Mouse (Mus musculus) Patski (cell line): Measurements from ENCODE around the gene Trim26. TPM values are rescaled to one million over a fixed set of nuclear protein-coding genes. Genes with fewer than 3 reads are reported as not detected.
A peak's percentile ranks its signal among the peaks of the same experiment; 100 is the strongest.
"Not testable (repeated sequence)": the region's sequence is repeated elsewhere in the genome, so short reads cannot be mapped to it uniquely, and the experiment has no call there.

ENCODE experiments used
- ATAC-seq: fragments of 100-300 bp; one replicate; pipeline ENCODE4 v1.8.0; 2021
- CTCF ChIA-PET: fragments of 350-600 bp; sonication (Branson Sonifier 250); formaldehyde crosslinking; loops from one replicate; lab custom pipeline; 2022; ENCODE audit warnings: inconsistent platforms; lab: Charles Lee
- POLR2A ChIA-PET: fragments of 350-600 bp; sonication (Branson Sonifier 250); formaldehyde crosslinking; loops from one replicate; lab custom pipeline; 2022; ENCODE audit warnings: antibody characterized with exemption, inconsistent platforms; lab: Charles Lee
- DNase-seq: peaks from one replicate; pipeline ENCODE4 v3.0.0-alpha.2; 2011; ENCODE audit warnings: low read depth, low spot score
- H3K27me3 ChIP-seq: fragments of 371-371 bp; one replicate; pipeline ENCODE4 v1.5.1; 2021
- CTCF ChIP-seq: fragments of 100-300 bp; IDR thresholded peaks from one replicate; pipeline ENCODE4 v1.5.1; 2021
- in situ Hi-C: fragments of 300-500 bp; cut with MboI; formaldehyde crosslinking; loops from 3 replicates; pipeline ENCODE4 v1.11.1; 2018; ENCODE audit warnings: low pct_unique_long_range_greater_than_20kb, mixed read lengths
- polyA plus RNA-seq: library from polyadenylated mRNA; unstranded; gene quantifications from one replicate; pipeline ENCODE4 v1.2.3, GENCODE M21; 2021

Gene Trim26
- 38.9 TPM for polyA plus RNA-seq

GRCm38 (mm10) chr17:36836874-36837647, at the start of gene Trim26:
Trim26 (plus strand) TSS chr17:36837134.
- no peak for TF ChIP-seq CTCF
- in situ Hi-C loops, result no loop called here
- peaks cover 2% of the 10 kb centered on the region for H3K27me3 ChIP-seq
- ATAC-seq (peak; percentile 99), DNase-seq (peak; percentile 95)
- CTCF ChIA-PET, result interaction anchor here (0.6 to 4.5 kb wide), 5 partner anchors 10 to 59 kb away, joined by 3 to 26 read pairs (median 3); no protein-coding TSS in a partner anchor
- POLR2A ChIA-PET, result interaction anchor here (0.6 to 1.0 kb wide), 2 partner anchors 14 to 43 kb away, joined by 3 read pairs; no protein-coding TSS in a partner anchor

DNA sequence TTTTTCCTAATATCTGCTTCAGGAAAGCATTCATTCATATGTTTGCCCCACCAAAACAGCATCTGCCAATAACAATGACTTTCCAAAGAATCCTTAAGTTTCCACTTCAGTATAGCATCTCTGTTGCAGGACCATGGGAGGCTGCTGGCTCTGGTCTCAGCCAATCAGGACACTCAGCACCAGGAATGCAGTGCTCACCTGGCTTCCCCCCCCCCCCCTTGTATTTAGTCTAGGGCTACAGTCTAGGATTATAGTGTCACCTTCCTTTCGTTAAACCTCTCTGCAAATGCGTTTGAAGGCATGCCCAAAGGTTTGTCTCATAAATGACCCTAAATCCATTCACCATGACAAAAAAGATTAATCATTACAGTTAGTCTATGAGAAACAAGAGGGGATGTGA, 48.6 kb upstream of the Trim26 start:
- no peak for TF ChIP-seq CTCF
- POLR2A ChIA-PET, result no interaction called here
- ATAC-seq, result no peak
- CTCF ChIA-PET, result interaction anchor here (1.1 to 3.8 kb wide), 8 partner anchors 8 to 431 kb away, joined by 3 to 35 read pairs (median 4); partner anchors contain the start of gene H2-M10.5
- in situ Hi-C loops, result no loop called here
- H3K27me3 ChIP-seq, result peaks cover 4% of the 10 kb centered on the region
- DNase-seq, result no peak

DNA sequence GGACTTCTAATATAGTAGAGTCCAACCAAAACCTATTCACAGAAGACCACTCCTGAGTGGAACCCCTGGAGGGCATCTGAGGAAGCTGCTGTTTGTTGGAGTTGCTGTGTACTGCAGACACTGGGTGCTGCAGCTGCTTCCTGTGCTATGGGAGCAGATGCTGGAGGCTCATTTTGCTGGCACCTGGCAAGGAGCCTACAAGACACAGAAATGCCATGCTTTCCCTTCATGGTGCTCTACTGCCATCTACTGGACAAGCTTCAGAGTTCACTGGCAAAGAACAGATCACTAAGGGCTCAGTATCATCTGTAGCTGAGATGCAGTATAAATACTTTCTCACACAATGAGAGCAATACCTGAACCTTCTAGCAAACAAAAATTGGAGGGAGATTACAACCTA, 48.1 kb upstream of the Trim26 start:
- H3K27me3 ChIP-seq, POLR2A ChIA-PET, in situ Hi-C loops: not testable (repeated sequence)
- TF ChIP-seq CTCF, result peak; percentile 74
- peak; percentile 66 for ATAC-seq
- DNase-seq, result peak; percentile 77
- CTCF ChIA-PET, result interaction anchor here (1.1 to 3.8 kb wide), 6 partner anchors 12 to 432 kb away, joined by 3 to 35 read pairs (median 4); no protein-coding TSS in a partner anchor

DNA sequence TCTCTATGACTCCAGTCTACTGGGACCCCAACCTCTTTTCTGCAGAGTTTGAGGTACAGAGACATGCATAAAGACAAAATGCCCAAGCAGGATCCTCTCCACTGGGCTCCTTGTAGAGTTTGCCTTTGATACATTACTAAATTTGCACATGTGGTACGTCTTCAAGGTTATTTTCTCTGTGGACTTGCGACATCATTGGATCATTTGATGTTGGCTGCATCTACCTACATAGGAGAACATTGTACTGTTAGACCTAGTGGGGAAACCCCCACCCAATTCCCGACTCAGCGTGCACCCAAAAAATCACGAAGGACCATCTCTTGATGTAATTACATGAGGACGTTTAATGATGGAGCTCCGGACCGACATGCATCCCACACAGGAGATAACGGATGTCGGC, 37.4 kb upstream of the Trim26 start:
- in situ Hi-C loops, result no loop called here
- POLR2A ChIA-PET, result no interaction called here
- peaks cover 19% of the 10 kb centered on the region for H3K27me3 ChIP-seq
- DNase-seq (no peak), ATAC-seq (no peak)
- CTCF ChIA-PET, result interaction anchor here (1.5 kb wide), 1 partner anchor 13 kb away, joined by 7 read pairs; no protein-coding TSS in a partner anchor
- no peak for TF ChIP-seq CTCF

GRCm38 (mm10) chr17:36799921-36800462, 36.9 kb upstream of the Trim26 start:
- peaks cover 19% of the 10 kb centered on the region for H3K27me3 ChIP-seq
- DNase-seq, POLR2A ChIA-PET, in situ Hi-C loops, ATAC-seq, CTCF ChIA-PET: not testable (repeated sequence)

- CTCF ChIA-PET, result interaction anchor here (1.5 to 1.6 kb wide), 2 partner anchors 26 to 236 kb away, joined by 3 to 6 read pairs; no protein-coding TSS in a partner anchor
- no peak for ATAC-seq
- POLR2A ChIA-PET, result no interaction called here
- no peak for TF ChIP-seq CTCF
- H3K27me3 ChIP-seq, result peaks cover under 1% of the 10 kb centered on the region
- in situ Hi-C loops, result loop anchor here (10.0 kb wide), 2 partner anchors 77 to 347 kb away; partner anchors contain the start of gene H2-M10.4
- DNase-seq, result no peak
These were observed 25.1 kb upstream of the Trim26 start, which contains the start of gene H2-M10.6 for GRCm38 (mm10) chr17:36811871-36812270. H2-M10.6 (plus strand) TSS chr17:36812171.

GRCm38 (mm10) chr17:36824005-36824404, 12.9 kb upstream of the Trim26 start:
- peaks cover 13% of the 10 kb centered on the region for H3K27me3 ChIP-seq
- DNase-seq (no peak), ATAC-seq (peak; percentile 80)
- ChIA-PET CTCF (interaction anchor here (0.7 to 2.2 kb wide), 18 partner anchors 8 to 90 kb away, joined by 3 to 26 read pairs (median 3); partner anchors contain the start of gene Trim26), POLR2A (no interaction called here)
- TF ChIP-seq CTCF, result peak; percentile 69
- in situ Hi-C loops, result no loop called here

GRCm38 (mm10) chr17:36825525-36825924, 11.4 kb upstream of the Trim26 start:
- no peak for TF ChIP-seq CTCF
- H3K27me3 ChIP-seq, result peaks cover 20% of the 10 kb centered on the region
- ATAC-seq (peak; percentile 59), DNase-seq (no peak)
- ChIA-PET POLR2A (no interaction called here), CTCF (interaction anchor here (0.7 to 2.7 kb wide), 5 partner anchors 9 to 40 kb away, joined by 3 to 23 read pairs (median 3); partner anchors contain the start of gene Trim26)
- in situ Hi-C loops, result no loop called here

DNA sequence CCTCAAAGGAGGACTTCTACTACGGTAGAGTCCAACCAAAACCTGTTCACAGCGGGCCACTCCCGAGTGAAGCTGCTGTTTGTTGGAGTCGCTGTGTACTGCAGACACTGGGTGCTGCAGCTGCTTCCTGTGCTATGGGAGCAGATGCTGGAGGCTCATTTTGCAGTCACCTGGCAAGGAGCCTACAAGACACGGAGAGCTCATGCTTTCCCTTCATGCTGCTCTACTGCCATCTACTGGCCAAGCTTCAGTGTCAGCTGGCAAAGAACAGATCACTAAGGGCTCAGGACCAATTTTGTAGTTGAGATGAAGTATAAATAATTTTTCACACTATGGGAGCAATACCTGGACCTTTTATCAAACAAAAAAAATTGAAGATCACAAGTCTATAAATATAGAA, 10.9 kb upstream of the Trim26 start:
- DNase-seq, result not testable (repeated sequence)

DNA sequence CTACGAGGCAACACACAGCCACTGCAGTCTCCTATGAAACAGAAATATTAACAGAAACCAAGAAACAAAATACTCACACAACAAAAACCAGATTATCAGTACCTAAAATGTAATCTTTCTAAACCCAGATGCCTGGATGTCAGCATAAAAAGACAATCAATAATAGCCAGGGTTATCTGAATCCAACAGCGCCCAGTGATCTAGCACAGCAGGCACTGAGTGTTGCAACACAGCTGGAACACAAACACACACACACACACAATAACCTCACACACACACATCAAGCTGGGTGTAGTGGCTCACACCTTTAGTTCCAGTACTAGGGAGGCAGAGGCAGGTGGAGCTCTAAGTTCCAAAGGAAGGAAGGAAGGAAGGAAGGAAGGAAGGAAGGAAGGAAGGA, 8.4 kb upstream of the Trim26 start:
- peaks cover 32% of the 10 kb centered on the region for H3K27me3 ChIP-seq
- CTCF ChIA-PET, result interaction anchor here (0.7 to 1.7 kb wide), 4 partner anchors 14 to 79 kb away, joined by 3 to 6 read pairs (median 4); partner anchors contain the start of gene Trim15
- ATAC-seq (no peak), DNase-seq (no peak)
- TF ChIP-seq CTCF, result no peak
- in situ Hi-C loops, result no loop called here
- POLR2A ChIA-PET, result no interaction called here

More for the DNA sequence above, 10.9 kb upstream of the Trim26 start:
- ATAC-seq, result peak; percentile 82
- peaks cover 23% of the 10 kb centered on the region for H3K27me3 ChIP-seq
- CTCF ChIA-PET, result interaction anchor here (0.7 to 2.7 kb wide), 5 partner anchors 9 to 40 kb away, joined by 3 to 23 read pairs (median 3); partner anchors contain the start of gene Trim26
- peak; percentile 64 for TF ChIP-seq CTCF
- POLR2A ChIA-PET, result interaction anchor here (0.6 kb wide), 1 partner anchor 156 kb away, joined by 5 read pairs; no protein-coding TSS in a partner anchor
- in situ Hi-C loops, result not testable (repeated sequence)
